Mouse (Mus musculus) heart, postnatal 36 days (tissue): ENCODE measurements at regions not wholly inside any gene's neighbourhood (a gene's known extent, or its start where the extent isn't known, plus 50 kb on each side); places are given as distances from the start of the nearest gene placed in this dataset.
"Not testable (repeated sequence)": the region's sequence is repeated elsewhere in the genome, so short reads cannot be mapped to it uniquely, and the experiment has no call there.

Experiments used
- DNase-seq, 2 experiments: peaks; one replicate each; pipeline ENCODE4 v3.0.0; 2021 to 2022
- intact Hi-C: fragments of 180-260 bp; cut with DNase I; formaldehyde crosslinking; loops from one replicate; pipeline ENCODE4 v1.15.1; 2025

DNA sequence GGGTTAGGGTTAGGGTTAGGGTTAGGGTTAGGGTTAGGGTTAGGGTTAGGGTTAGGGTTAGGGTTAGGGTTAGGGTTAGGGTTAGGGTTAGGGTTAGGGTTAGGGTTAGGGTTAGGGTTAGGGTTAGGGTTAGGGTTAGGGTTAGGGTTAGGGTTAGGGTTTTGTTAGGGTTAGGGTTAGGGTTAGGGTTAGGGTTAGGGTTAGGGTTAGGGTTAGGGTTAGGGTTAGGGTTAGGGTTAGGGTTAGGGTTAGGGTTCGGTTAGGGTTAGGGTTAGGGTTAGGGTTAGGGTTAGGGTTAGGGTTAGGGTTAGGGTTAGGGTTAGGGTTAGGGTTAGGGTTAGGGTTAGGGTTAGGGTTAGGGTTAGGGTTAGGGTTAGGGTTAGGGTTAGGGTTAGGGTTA, 124.7 kb upstream of the Fgf14 start:
- intact Hi-C loops, DNase-seq: not testable (repeated sequence)

DNA sequence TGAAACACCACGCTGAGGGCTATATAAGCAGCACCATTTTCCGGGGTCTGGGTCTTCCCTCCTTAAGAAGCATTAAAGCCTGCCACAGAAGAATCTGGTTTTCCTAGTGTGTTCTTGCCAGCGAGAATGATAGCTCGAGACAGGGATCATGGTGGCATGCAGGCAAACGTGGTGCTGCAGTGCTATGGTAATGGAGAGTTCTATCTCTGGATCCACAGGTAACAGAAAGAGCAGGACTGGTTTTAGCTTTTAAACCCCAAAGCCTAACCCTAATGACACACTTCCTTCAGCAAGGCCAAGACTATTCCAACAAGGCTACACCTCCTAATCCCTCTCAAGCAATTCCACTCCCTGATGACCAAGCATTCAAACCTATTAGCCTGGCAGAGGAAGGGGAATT, 123.5 kb upstream of the Fgf14 start:
- intact Hi-C loops = no loop called here
- no peak for DNase-seq

DNA sequence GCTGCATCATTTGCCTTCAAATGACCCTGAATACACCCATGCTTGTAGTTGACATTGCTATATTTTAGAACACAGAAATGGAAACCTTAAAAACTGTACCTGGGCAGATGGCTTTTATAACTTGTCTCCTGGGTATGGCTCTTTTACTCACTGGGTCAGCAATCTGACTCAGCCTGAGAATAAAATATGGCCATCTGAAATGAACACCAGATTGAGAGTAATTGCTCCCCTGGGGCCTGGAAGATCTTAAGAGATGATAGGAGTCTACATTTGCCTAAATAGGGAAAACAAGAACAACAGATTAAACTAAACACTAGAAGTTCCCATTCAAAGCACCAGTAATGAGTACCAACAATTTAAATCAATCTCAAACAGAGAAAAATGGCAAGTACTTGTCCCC, 98.5 kb upstream of the Fgf14 start:
- no peak for DNase-seq
- intact Hi-C loops = no loop called here

DNA sequence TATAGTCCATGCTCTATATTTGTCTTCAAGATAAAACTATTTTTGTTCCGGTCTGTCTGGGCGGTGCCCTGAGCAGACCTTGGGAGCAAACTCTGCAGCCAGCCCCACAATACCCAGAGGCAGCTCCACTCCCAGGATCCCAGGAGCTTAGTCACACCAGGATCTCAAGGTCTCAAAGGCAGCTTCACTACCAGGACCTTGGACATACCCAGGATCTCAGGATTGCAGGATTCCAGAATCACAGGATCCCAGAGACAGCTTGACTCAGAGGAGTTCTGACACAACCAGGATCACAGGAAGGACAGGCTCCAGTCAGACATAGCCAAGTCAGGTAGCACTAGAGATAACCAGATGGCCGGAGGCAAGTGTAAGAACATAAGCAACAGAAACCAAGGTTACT, 91.1 kb upstream of the Fgf14 start:
- DNase-seq = peak; percentile 15 to 49

DNA sequence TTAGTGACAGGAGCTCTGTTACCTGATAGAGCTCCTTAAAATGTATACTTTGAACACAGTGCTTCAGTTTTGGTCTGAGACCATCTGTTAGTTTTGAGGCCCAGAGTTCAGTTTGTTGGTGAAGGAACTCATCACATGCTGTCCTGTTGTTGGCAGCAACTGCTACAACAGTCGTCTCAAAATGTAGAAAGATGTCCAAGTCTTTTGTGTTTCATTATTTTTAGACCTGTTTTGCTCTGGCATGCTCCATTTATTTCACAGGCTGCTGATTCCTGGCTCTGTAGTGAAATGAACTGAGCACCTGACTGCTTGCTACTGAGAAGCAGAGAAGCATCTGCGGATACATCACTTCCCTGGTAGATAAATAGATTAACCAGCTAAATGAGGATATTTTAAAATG, 90.3 kb upstream of the Fgf14 start:
- intact Hi-C loops = no loop called here
- peak in 1 of 2 experiments; percentile 6 for DNase-seq

More for the DNA sequence above, 91.1 kb upstream of the Fgf14 start:
- intact Hi-C loops = no loop called here

DNA sequence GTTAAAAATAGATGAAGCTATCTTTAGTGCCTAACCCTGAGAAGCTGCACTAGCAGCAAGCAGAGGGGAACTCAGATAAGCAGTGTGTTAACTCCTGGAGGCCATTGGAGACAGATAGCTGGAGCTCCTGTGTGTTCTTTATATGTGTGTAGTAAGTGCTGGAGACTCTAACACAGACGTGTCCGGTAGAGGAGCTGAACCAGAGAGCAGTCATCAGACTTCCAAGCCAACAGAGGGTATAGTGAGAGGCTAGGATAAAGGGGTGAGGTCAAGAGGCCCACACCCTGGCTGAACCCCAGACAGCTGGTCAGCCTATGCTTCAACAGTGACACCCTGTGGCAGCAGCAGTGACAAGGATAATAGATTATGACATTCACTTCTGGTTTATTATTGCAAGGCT, 65.6 kb upstream of the Fgf14 start:
- DNase-seq = peak; percentile 29 to 38
- intact Hi-C loops = loop anchor here (5.0 kb wide), 1 partner anchor 330 kb away; no protein-coding TSS in a partner anchor
